Mouse (Mus musculus): ENCODE results near the gene Tcf20. TPM values are rescaled to one million over a fixed set of nuclear protein-coding genes. Genes with fewer than 3 reads are reported as not detected.

The Tcf20 gene
- polyA plus RNA-seq, 1 experiment from 2014 or later: 7.5 TPM

- peaks cover 79% of the 10 kb centered on the region for H3K27me3 ChIP-seq (ENCODE audit: low read depth, poor library complexity, severe bottlenecking)
- peak overlapping the region; percentile 63 for H3K4me3 ChIP-seq
- under 1% methylated on average over 38 of the region's 38 CpGs for WGBS
- peak; percentile 64 for DNase-seq (ENCODE audit: low spot score)
- H3K36me3 ChIP-seq: no peaks in the 10 kb centered on the region
- peak overlapping the region; percentile 79 for H3K27ac ChIP-seq (replicated peaks)
- H3K4me1 ChIP-seq: peaks cover 79% of the 10 kb centered on the region
- no peaks in the 10 kb centered on the region for H3K9me3 ChIP-seq (replicated peaks)
Observed at GRCm38 (mm10) chr15:82987014-82987731, 499 bp downstream of the Tcf20 start.

GRCm38 (mm10) chr15:82984574-82984973 is 3.1 kb downstream of the Tcf20 start:
- H3K27ac ChIP-seq (replicated peaks): peak overlapping the region; percentile 89
- 72% methylated on average over 7 of the region's 7 CpGs for WGBS
- H3K36me3 ChIP-seq: no peaks in the 10 kb centered on the region
- H3K9me3 ChIP-seq (replicated peaks): no peaks in the 10 kb centered on the region
- H3K27me3 ChIP-seq (ENCODE audit: low read depth, poor library complexity, severe bottlenecking): peaks cover 81% of the 10 kb centered on the region
- H3K4me3 ChIP-seq: no peak overlapping the region
- H3K4me1 ChIP-seq: peaks cover 90% of the 10 kb centered on the region
- no peak for DNase-seq (ENCODE audit: low spot score)

GRCm38 (mm10) chr15:82984097-82984496 is 3.6 kb downstream of the Tcf20 start:
- 12% methylated on average over 4 of the region's 4 CpGs for WGBS
- DNase-seq (ENCODE audit: low spot score): no peak
- Histone ChIP-seq H3K4me1 (peaks cover 88% of the 10 kb centered on the region), H3K4me3 (peak overlapping the region; percentile 44; the same call in 1 of the 2 replicates), H3K27me3 (ENCODE audit: low read depth, poor library complexity, severe bottlenecking) (peaks cover 80% of the 10 kb centered on the region), H3K36me3 (no peaks in the 10 kb centered on the region), H3K27ac (replicated peaks) (peak overlapping the region; percentile 89), H3K9me3 (replicated peaks) (no peaks in the 10 kb centered on the region)

- peak overlapping the region; percentile 89 for H3K27ac ChIP-seq (replicated peaks)
- H3K36me3 ChIP-seq: no peaks in the 10 kb centered on the region
- peaks cover 88% of the 10 kb centered on the region for H3K4me1 ChIP-seq
- peak overlapping the region; percentile 44 for H3K4me3 ChIP-seq
- peak; percentile 75 for DNase-seq (ENCODE audit: low spot score)
- H3K27me3 ChIP-seq (ENCODE audit: low read depth, poor library complexity, severe bottlenecking): peaks cover 75% of the 10 kb centered on the region
- no peaks in the 10 kb centered on the region for H3K9me3 ChIP-seq (replicated peaks)
- WGBS: 3% methylated on average over 9 of the region's 9 CpGs
Observed at GRCm38 (mm10) chr15:82983416-82984026, 4.2 kb downstream of the Tcf20 start.

GRCm38 (mm10) chr15:82982724-82983415 is 4.8 kb downstream of the Tcf20 start:
- Histone ChIP-seq H3K27me3 (ENCODE audit: low read depth, poor library complexity, severe bottlenecking) (peaks cover 75% of the 10 kb centered on the region), H3K27ac (replicated peaks) (peak overlapping the region; percentile 89), H3K36me3 (no peaks in the 10 kb centered on the region), H3K9me3 (replicated peaks) (no peaks in the 10 kb centered on the region), H3K4me3 (peak overlapping the region; percentile 44), H3K4me1 (peaks cover 84% of the 10 kb centered on the region)
- peak; percentile 59 for DNase-seq (ENCODE audit: low spot score)
- WGBS: 10% methylated on average over 18 of the region's 18 CpGs

GRCm38 (mm10) chr15:82981676-82982520 is 5.8 kb downstream of the Tcf20 start:
- H3K27ac ChIP-seq (replicated peaks): peak overlapping the region; percentile 89
- H3K9me3 ChIP-seq (replicated peaks): no peaks in the 10 kb centered on the region
- H3K27me3 ChIP-seq (ENCODE audit: low read depth, poor library complexity, severe bottlenecking): peaks cover 72% of the 10 kb centered on the region
- peak overlapping the region; percentile 12; the same call in 1 of the 2 replicates for H3K4me3 ChIP-seq
- H3K36me3 ChIP-seq: no peaks in the 10 kb centered on the region
- H3K4me1 ChIP-seq: peaks cover 79% of the 10 kb centered on the region
- WGBS: 31% methylated on average over 15 of the region's 15 CpGs
- DNase-seq (ENCODE audit: low spot score): peak; percentile 33

GRCm38 (mm10) chr15:82979531-82979930 is 8.1 kb downstream of the Tcf20 start:
- Histone ChIP-seq H3K36me3 (no peaks in the 10 kb centered on the region), H3K27ac (replicated peaks) (no peak overlapping the region), H3K9me3 (replicated peaks) (no peaks in the 10 kb centered on the region), H3K4me1 (peaks cover 74% of the 10 kb centered on the region), H3K4me3 (no peak overlapping the region), H3K27me3 (ENCODE audit: low read depth, poor library complexity, severe bottlenecking) (peaks cover 67% of the 10 kb centered on the region)
- WGBS: 81% methylated on average over 1 of the region's 1 CpGs
- no peak for DNase-seq (ENCODE audit: low spot score)

- Histone ChIP-seq H3K36me3 (no peaks in the 10 kb centered on the region), H3K27me3 (ENCODE audit: low read depth, poor library complexity, severe bottlenecking) (peaks cover 55% of the 10 kb centered on the region), H3K9me3 (replicated peaks) (no peaks in the 10 kb centered on the region), H3K4me1 (peaks cover 44% of the 10 kb centered on the region), H3K27ac (replicated peaks) (0 out of 2 replicates have a peak overlapping the region, but pooled peaks have one; percentile 33), H3K4me3 (no peak overlapping the region)
- 82% methylated on average over 1 of the region's 1 CpGs for WGBS
- DNase-seq (ENCODE audit: low spot score): no peak
Observed at GRCm38 (mm10) chr15:82974471-82974870, 13.2 kb downstream of the Tcf20 start.

GRCm38 (mm10) chr15:82969206-82969721 is 18.4 kb downstream of the Tcf20 start:
- H3K4me1 ChIP-seq: peaks cover 34% of the 10 kb centered on the region
- H3K36me3 ChIP-seq: no peaks in the 10 kb centered on the region
- DNase-seq (ENCODE audit: low spot score): no peak
- H3K27ac ChIP-seq (replicated peaks): peak overlapping the region; percentile 83
- H3K4me3 ChIP-seq: no peak overlapping the region
- no peaks in the 10 kb centered on the region for H3K9me3 ChIP-seq (replicated peaks)
- H3K27me3 ChIP-seq (ENCODE audit: low read depth, poor library complexity, severe bottlenecking): peaks cover 77% of the 10 kb centered on the region
- 28% methylated on average over 6 of the region's 6 CpGs for WGBS

GRCm38 (mm10) chr15:82968449-82968848 is 19.2 kb downstream of the Tcf20 start:
- Histone ChIP-seq H3K4me1 (peaks cover 40% of the 10 kb centered on the region), H3K27ac (replicated peaks) (peak overlapping the region; percentile 83), H3K36me3 (no peaks in the 10 kb centered on the region), H3K27me3 (ENCODE audit: low read depth, poor library complexity, severe bottlenecking) (peaks cover 82% of the 10 kb centered on the region), H3K9me3 (replicated peaks) (no peaks in the 10 kb centered on the region), H3K4me3 (peak overlapping the region; percentile 44)
- peak; percentile 68 for DNase-seq (ENCODE audit: low spot score)
- under 1% methylated on average over 22 of the region's 22 CpGs for WGBS

GRCm38 (mm10) chr15:82967947-82968346 is 19.7 kb downstream of the Tcf20 start:
- Histone ChIP-seq H3K27me3 (ENCODE audit: low read depth, poor library complexity, severe bottlenecking) (peaks cover 85% of the 10 kb centered on the region), H3K4me3 (peak overlapping the region; percentile 44)
- WGBS: 26% methylated on average over 6 of the region's 6 CpGs

More at GRCm38 (mm10) chr15:82967947-82968346, 19.7 kb downstream of the Tcf20 start:
- peak overlapping the region; percentile 83 for H3K27ac ChIP-seq (replicated peaks)
- peaks cover 43% of the 10 kb centered on the region for H3K4me1 ChIP-seq
- H3K36me3 ChIP-seq: no peaks in the 10 kb centered on the region
- DNase-seq (ENCODE audit: low spot score): no peak
- no peaks in the 10 kb centered on the region for H3K9me3 ChIP-seq (replicated peaks)

All from midbrain, embryonic 10.5 days (tissue).